Mouse (Mus musculus) urinary bladder, postnatal 36 days (tissue): ENCODE data around the gene Mief1.

Experiments used
- DNase-seq, 2 experiments: peaks; one replicate each; pipeline ENCODE4 v3.0.0; 2022; ENCODE audit warnings: low spot score in 2 of 2, mixed read lengths in 1 of 2

The Mief1 gene

GRCm38 (mm10) chr15:80263610-80264575, 30.1 kb downstream of the Mief1 start, which contains the start of gene Rps19bp1:
Gene Rps19bp1, minus strand, starts transcription at chr15:80264315.
- DNase-seq, result peak; percentile 81 to 89

GRCm38 (mm10) chr15:80266281-80266680, 32.5 kb downstream of the Mief1 start:
- peak; percentile 56 to 77 for DNase-seq

- DNase-seq, result no peak
These were observed 38.1 kb downstream of the Mief1 start for GRCm38 (mm10) chr15:80271858-80272396.

- DNase-seq, result no peak
These were observed 43.3 kb downstream of the Mief1 start for GRCm38 (mm10) chr15:80277107-80277506.

GRCm38 (mm10) chr15:80277625-80278024, 43.8 kb downstream of the Mief1 start:
- peak in 1 of 2 experiments; percentile 46 for DNase-seq

- no peak for DNase-seq
These were observed 44.4 kb downstream of the Mief1 start for GRCm38 (mm10) chr15:80278121-80278759.

GRCm38 (mm10) chr15:80279053-80279452, 45.2 kb downstream of the Mief1 start:
- DNase-seq, result no peak

GRCm38 (mm10) chr15:80280646-80281045, 46.8 kb downstream of the Mief1 start:
- no peak for DNase-seq

- no peak for DNase-seq
These were observed 53.1 kb downstream of the Mief1 start, which contains the start of gene Cacna1i for GRCm38 (mm10) chr15:80286851-80287415. Gene Cacna1i, plus strand, starts transcription at chr15:80287238.

GRCm38 (mm10) chr15:80288036-80288435, 54.2 kb downstream of the Mief1 start:
- DNase-seq, result no peak

- DNase-seq, result peak; percentile 11 to 46
These were observed 55.6 kb downstream of the Mief1 start for GRCm38 (mm10) chr15:80289436-80289835.

- no peak for DNase-seq
These were observed 63.3 kb downstream of the Mief1 start for GRCm38 (mm10) chr15:80297146-80297545.
